Mouse (Mus musculus): Measurements from ENCODE around the gene Sema4a. TPM values are rescaled to one million over a fixed set of nuclear protein-coding genes. Genes with fewer than 3 reads are reported as not detected.

Gene Sema4a
- polyA plus RNA-seq, 1 experiment from 2014 or later: 13.8 TPM

- peak overlapping the region; percentile 95 for H3K4me2 ChIP-seq
- DNase-seq: no peak
- H3K27me3 ChIP-seq: no peaks in the 10 kb centered on the region
- ATAC-seq (ENCODE audit: low read depth): peak; percentile 33
- H3K27ac ChIP-seq: peak overlapping the region; percentile 94
- H3K9me3 ChIP-seq (replicated peaks): no peaks in the 10 kb centered on the region
- H3K9ac ChIP-seq: peak overlapping the region; percentile 98
- 27% methylated on average over 6 of the region's 6 CpGs for WGBS (ENCODE audit: insufficient replicate concordance)
- H3K4me1 ChIP-seq (replicated peaks): peaks cover 67% of the 10 kb centered on the region
- peak overlapping the region; percentile 94 for H3K4me3 ChIP-seq (replicated peaks)
- H3K36me3 ChIP-seq: peaks cover 32% of the 10 kb centered on the region
Measured at GRCm38 (mm10) chr3:88501366-88502030, 40.5 kb upstream of the Sema4a start.

GRCm38 (mm10) chr3:88500655-88501365 lies 39.8 kb upstream of the Sema4a start:
- WGBS (ENCODE audit: insufficient replicate concordance): 51% methylated on average over 4 of the region's 4 CpGs
- Histone ChIP-seq H3K9ac (peak overlapping the region; percentile 98), H3K27ac (peak overlapping the region; percentile 94), H3K4me1 (replicated peaks) (peaks cover 74% of the 10 kb centered on the region), H3K27me3 (no peaks in the 10 kb centered on the region), H3K4me2 (peak overlapping the region; percentile 95), H3K9me3 (replicated peaks) (no peaks in the 10 kb centered on the region), H3K4me3 (replicated peaks) (peak overlapping the region; percentile 94), H3K36me3 (peaks cover 39% of the 10 kb centered on the region)
- ATAC-seq (ENCODE audit: low read depth): no peak
- DNase-seq: no peak

- Histone ChIP-seq H3K9ac (peak overlapping the region; percentile 98), H3K27ac (peak overlapping the region; percentile 94), H3K4me2 (peak overlapping the region; percentile 95), H3K9me3 (replicated peaks) (no peaks in the 10 kb centered on the region), H3K36me3 (peaks cover 44% of the 10 kb centered on the region), H3K4me3 (replicated peaks) (peak overlapping the region; percentile 94), H3K4me1 (replicated peaks) (peaks cover 81% of the 10 kb centered on the region), H3K27me3 (no peaks in the 10 kb centered on the region)
- no peak for ATAC-seq (ENCODE audit: low read depth)
- WGBS (ENCODE audit: insufficient replicate concordance): 35% methylated on average over 7 of the region's 7 CpGs
- DNase-seq: no peak
Measured at GRCm38 (mm10) chr3:88500087-88500486, 39.1 kb upstream of the Sema4a start.

DNA sequence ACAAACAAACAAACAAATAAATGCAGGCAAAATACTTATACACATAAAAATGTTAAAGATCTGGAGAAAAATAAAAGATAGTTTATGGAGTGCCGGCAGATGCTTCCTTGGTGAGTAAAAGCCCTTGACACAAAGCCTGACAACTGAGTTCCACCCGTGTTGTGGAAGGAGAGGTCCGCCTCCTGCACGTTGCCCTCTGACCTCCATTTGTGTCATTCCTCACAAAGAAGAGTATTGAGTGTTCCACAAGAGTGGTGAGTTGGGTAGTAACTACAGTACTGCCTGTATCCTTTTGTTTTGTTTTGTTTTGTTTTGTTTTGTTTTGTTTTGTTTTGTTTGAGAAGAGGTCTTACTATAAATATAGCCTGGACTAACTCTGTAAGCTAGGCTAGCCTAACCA lies 38.6 kb upstream of the Sema4a start:
- WGBS (ENCODE audit: insufficient replicate concordance): 77% methylated on average over 4 of the region's 4 CpGs
- Histone ChIP-seq H3K4me3 (replicated peaks) (peak overlapping the region; percentile 94), H3K9ac (peak overlapping the region; percentile 98), H3K4me1 (replicated peaks) (peaks cover 86% of the 10 kb centered on the region), H3K4me2 (peak overlapping the region; percentile 95), H3K36me3 (peaks cover 49% of the 10 kb centered on the region), H3K27ac (peak overlapping the region; percentile 94), H3K27me3 (no peaks in the 10 kb centered on the region), H3K9me3 (replicated peaks) (no peaks in the 10 kb centered on the region)
- no peak for ATAC-seq (ENCODE audit: low read depth)
- no peak for DNase-seq

- WGBS (ENCODE audit: insufficient replicate concordance): 74% methylated on average over 10 of the region's 10 CpGs
- peaks cover 57% of the 10 kb centered on the region for H3K36me3 ChIP-seq
- peak overlapping the region; percentile 96 for H3K4me2 ChIP-seq
- no peaks in the 10 kb centered on the region for H3K9me3 ChIP-seq (replicated peaks)
- H3K4me3 ChIP-seq (replicated peaks): peak overlapping the region; percentile 41
- ATAC-seq (ENCODE audit: low read depth) (no peak), DNase-seq (no peak)
- peaks cover 97% of the 10 kb centered on the region for H3K4me1 ChIP-seq (replicated peaks)
- H3K9ac ChIP-seq: peak overlapping the region; percentile 81
- no peaks in the 10 kb centered on the region for H3K27me3 ChIP-seq
- peak overlapping the region; percentile 98 for H3K27ac ChIP-seq
Measured at GRCm38 (mm10) chr3:88495741-88496415, 34.9 kb upstream of the Sema4a start.

DNA sequence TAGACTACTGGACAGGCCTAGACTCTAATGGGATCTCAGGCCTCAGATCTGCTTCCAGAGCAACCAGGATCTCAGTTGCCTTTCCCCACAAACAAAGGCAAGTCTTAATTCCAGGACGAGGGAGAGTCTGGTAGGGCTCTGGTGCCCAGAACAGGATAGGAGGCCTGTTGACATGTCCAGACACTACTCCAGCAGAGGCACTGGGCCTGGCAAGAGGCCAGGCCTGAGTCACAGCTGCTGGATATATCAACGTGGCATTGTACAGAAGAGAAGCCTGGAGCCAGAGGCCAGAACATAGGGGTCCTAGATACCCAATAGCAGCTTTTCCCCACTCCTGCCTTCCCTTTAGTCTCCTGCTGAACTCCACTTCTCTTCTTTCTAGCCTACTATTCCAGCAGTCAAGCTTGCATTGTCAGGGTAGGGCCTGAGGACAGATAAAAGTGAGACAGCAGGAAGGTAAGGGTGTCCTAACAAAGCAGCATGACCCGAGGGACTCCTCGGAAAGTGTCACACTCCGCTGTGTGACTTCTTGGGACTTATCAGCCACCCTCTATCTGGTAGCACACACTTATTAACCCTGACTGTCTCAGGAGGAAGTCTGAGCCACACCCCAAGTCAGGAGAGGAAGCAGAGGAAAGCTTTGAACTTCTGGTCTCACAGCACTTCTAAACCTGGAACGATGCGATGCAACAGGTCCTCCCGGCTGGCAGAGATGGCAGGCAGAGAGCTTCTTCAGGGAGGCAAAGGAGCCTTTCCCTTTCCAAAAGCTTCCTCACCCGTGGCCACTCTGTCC lies 34.0 kb upstream of the Sema4a start:
- DNase-seq (peak; percentile 64), ATAC-seq (ENCODE audit: low read depth) (peak; percentile 61)
- peak overlapping the region; percentile 98 for H3K27ac ChIP-seq
- H3K9me3 ChIP-seq (replicated peaks): no peaks in the 10 kb centered on the region
- peak overlapping the region; percentile 41 for H3K4me3 ChIP-seq (replicated peaks)
- H3K27me3 ChIP-seq: no peaks in the 10 kb centered on the region
- 18% methylated on average over 9 of the region's 9 CpGs for WGBS (ENCODE audit: insufficient replicate concordance)
- H3K4me2 ChIP-seq: peak overlapping the region; percentile 96
- H3K4me1 ChIP-seq (replicated peaks): peaks cover 97% of the 10 kb centered on the region
- peak overlapping the region; percentile 81 for H3K9ac ChIP-seq
- peaks cover 63% of the 10 kb centered on the region for H3K36me3 ChIP-seq

DNA sequence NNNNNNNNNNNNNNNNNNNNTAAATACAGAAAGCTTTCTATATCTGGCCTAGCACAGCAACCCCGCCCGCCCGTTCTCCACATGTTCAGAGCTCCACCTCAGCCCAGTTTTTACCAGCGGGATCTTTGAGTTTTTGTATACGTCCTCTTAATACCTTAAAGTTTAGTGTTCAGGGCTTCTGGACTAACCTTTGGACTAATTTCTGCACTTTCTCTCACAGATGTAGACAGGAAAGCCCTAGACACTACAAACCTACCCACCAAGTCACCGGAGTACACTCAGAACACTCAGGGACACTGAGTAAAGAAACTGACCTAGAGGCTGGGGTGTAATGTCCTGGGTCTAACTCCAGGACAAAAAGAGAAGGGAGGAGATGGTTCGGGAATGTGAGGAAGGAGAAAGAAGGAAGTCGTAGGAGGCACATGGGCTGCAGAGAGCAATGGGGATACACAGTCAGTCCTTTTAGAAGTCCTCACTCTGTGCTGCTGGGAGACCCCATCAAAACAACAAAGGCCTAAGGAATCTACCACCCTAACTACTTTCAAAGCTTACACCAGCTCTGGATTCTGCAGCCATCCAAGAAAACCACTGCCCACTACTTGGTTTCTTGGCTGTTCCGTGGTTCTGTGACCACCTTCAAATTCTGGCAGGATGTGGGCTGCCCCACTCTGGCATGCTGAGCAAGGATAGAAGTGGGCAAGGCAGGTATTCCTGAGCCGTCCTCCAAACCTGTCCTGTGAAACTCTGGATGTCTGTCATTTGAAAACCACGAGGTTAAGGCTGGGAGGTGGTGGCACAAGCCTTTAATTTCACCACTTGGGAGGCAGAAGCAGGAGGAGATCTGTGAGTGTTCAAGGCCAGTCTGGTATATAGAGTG lies 33.0 kb upstream of the Sema4a start:
- no peak for ATAC-seq (ENCODE audit: low read depth)
- Histone ChIP-seq H3K27ac (peak overlapping the region; percentile 98), H3K36me3 (peaks cover 58% of the 10 kb centered on the region), H3K4me3 (replicated peaks) (peak overlapping the region; percentile 65), H3K27me3 (no peaks in the 10 kb centered on the region), H3K9me3 (replicated peaks) (no peaks in the 10 kb centered on the region), H3K9ac (peak overlapping the region; percentile 81), H3K4me2 (peak overlapping the region; percentile 96), H3K4me1 (replicated peaks) (peaks cover 97% of the 10 kb centered on the region)
- WGBS (ENCODE audit: insufficient replicate concordance): 48% methylated on average over 11 of the region's 11 CpGs
- DNase-seq: no peak

DNA sequence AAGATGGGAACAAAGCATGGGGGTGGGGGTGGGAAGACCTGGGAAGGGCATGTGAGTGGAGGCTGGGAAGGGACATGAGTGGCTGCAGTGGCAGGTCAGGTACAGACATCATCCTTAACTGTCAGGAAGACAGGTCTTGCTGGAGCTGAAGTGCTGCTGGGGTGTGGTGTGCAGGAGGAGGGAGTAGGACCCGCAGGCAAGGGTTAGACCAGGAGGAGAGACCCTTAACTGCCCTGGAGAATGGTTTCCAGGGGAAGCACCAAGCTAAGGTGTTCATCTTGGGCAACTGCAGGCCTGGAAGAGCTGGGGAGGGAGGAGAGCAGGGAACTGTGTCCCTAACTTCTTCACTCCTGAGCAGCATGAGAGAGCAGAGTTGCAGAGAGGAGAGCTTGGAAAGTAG lies 26.4 kb upstream of the Sema4a start:
- H3K27ac ChIP-seq: no peak overlapping the region
- peaks cover 60% of the 10 kb centered on the region for H3K4me1 ChIP-seq (replicated peaks)
- 68% methylated on average over 1 of the region's 1 CpGs for WGBS (ENCODE audit: insufficient replicate concordance)
- H3K36me3 ChIP-seq: peaks cover 77% of the 10 kb centered on the region
- H3K27me3 ChIP-seq: peaks cover 35% of the 10 kb centered on the region
- H3K4me3 ChIP-seq (replicated peaks): no peak overlapping the region
- DNase-seq (no peak), ATAC-seq (ENCODE audit: low read depth) (no peak)
- H3K9me3 ChIP-seq (replicated peaks): no peaks in the 10 kb centered on the region
- no peak overlapping the region for H3K4me2 ChIP-seq
- H3K9ac ChIP-seq: no peak overlapping the region

GRCm38 (mm10) chr3:88486887-88487286 lies 25.9 kb upstream of the Sema4a start:
- WGBS (ENCODE audit: insufficient replicate concordance): 73% methylated on average over 4 of the region's 4 CpGs
- ATAC-seq (ENCODE audit: low read depth) (no peak), DNase-seq (no peak)
- no peak overlapping the region for H3K4me2 ChIP-seq
- peaks cover 82% of the 10 kb centered on the region for H3K36me3 ChIP-seq
- H3K27me3 ChIP-seq: peaks cover 41% of the 10 kb centered on the region
- H3K27ac ChIP-seq: no peak overlapping the region
- H3K4me3 ChIP-seq (replicated peaks): no peak overlapping the region
- peaks cover 57% of the 10 kb centered on the region for H3K4me1 ChIP-seq (replicated peaks)
- H3K9me3 ChIP-seq (replicated peaks): no peaks in the 10 kb centered on the region
- no peak overlapping the region for H3K9ac ChIP-seq

- H3K4me3 ChIP-seq (replicated peaks): no peak overlapping the region
- DNase-seq (no peak), ATAC-seq (ENCODE audit: low read depth) (no peak)
- H3K9ac ChIP-seq: no peak overlapping the region
- 66% methylated on average over 5 of the region's 5 CpGs for WGBS (ENCODE audit: insufficient replicate concordance)
- no peak overlapping the region for H3K4me2 ChIP-seq
- peaks cover 43% of the 10 kb centered on the region for H3K27me3 ChIP-seq
- peaks cover 89% of the 10 kb centered on the region for H3K36me3 ChIP-seq
- peaks cover 48% of the 10 kb centered on the region for H3K4me1 ChIP-seq (replicated peaks)
- H3K27ac ChIP-seq: no peak overlapping the region
- no peaks in the 10 kb centered on the region for H3K9me3 ChIP-seq (replicated peaks)
Measured at GRCm38 (mm10) chr3:88486043-88486442, 25.1 kb upstream of the Sema4a start.
